Mouse (Mus musculus): Measurements from ENCODE around the gene Tssk1. TPM values are rescaled to one million over a fixed set of nuclear protein-coding genes. Genes with fewer than 3 reads are reported as not detected.

The Tssk1 gene
- polyA plus RNA-seq (2014; fragmentation: Nextera tagmentation; extraction: Ambion mirVana), result 0.06 TPM in 1 of 2 replicates, not detected in the other

DNA sequence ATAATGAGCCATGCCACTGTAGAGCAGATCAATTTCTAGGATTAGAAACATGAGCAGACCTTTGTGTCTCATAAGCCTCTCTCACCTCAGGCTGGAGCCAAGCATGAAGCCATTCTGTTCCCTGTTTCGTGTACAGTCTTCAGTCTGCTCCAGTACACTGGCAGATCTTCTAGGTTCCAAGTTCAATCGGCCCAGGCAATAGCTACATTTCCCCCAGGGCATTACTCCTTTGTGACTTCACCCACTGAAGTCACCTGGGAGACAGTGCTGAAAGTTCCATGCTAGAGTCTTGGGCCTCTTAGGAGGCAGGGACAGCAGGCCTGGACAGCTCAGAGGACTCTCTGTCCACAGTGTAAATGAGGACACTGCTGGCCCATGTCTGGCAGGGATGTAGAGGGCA lies at the start of gene Tssk1:
TSS of gene Tssk1 (plus strand) at position 301 of the 400 bp plus-strand sequence.
- 90% methylated on average over 2 of the region's 2 CpGs for WGBS
- Histone ChIP-seq H3K27ac (ENCODE audit: low read depth, low read length) (no peak within 1 kb of the TSS), H3K4me3 (ENCODE audit: low read depth, low read length) (no peak within 1 kb of the TSS), H3K27me3 (replicated peaks; ENCODE audit: control insufficient read depth, insufficient read depth, low read length) (no peaks in the 10 kb centered on the region), H3K36me3 (ENCODE audit: control insufficient read depth, insufficient read depth, low read length) (peaks cover 9% of the 10 kb centered on the region), H3K9ac (ENCODE audit: low read length) (no peak within 1 kb of the TSS), H3K4me1 (ENCODE audit: control insufficient read depth, insufficient read depth, low read length) (peaks cover 14% of the 10 kb centered on the region), H3K9me3 (replicated peaks; ENCODE audit: control insufficient read depth, low read length) (no peaks in the 10 kb centered on the region), H3K4me2 (ENCODE audit: low read length) (no peak within 1 kb of the TSS)
- ATAC-seq (no peak), DNase-seq (ENCODE audit: low spot score) (no peak)

DNA sequence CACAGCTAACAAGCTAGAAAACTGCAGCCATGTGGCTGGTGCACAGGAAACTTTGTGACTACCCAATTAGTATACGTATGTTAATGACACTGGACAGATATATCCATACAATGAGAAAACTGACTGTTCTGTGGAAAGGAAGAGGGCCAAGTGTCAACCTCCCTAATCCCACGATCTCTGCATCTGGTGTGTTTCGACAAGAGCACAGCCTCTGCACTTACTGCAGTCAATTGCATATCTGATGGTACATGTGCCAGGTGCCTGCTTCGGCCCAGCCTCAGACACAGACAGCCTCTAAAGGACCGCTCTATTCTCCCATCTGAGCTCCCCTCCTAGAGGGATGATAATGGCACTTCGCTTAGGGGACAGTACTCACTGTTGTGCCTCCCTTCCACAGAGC lies 45.6 kb upstream of the Tssk1 start:
- 0 out of 2 replicates have a peak overlapping the region, but pooled peaks have one; percentile 29 for H3K27ac ChIP-seq (ENCODE audit: low read depth, low read length)
- 96% methylated on average over 6 of the region's 6 CpGs for WGBS
- no peaks in the 10 kb centered on the region for H3K4me1 ChIP-seq (ENCODE audit: control insufficient read depth, insufficient read depth, low read length)
- H3K9me3 ChIP-seq (replicated peaks; ENCODE audit: control insufficient read depth, low read length), result no peaks in the 10 kb centered on the region
- ATAC-seq, result no peak
- H3K4me2 ChIP-seq (ENCODE audit: low read length), result no peak overlapping the region
- H3K27me3 ChIP-seq (replicated peaks; ENCODE audit: control insufficient read depth, insufficient read depth, low read length), result no peaks in the 10 kb centered on the region
- H3K36me3 ChIP-seq (ENCODE audit: control insufficient read depth, insufficient read depth, low read length), result peaks cover 88% of the 10 kb centered on the region
- H3K4me3 ChIP-seq (ENCODE audit: low read depth, low read length), result no peak overlapping the region
- peak overlapping the region; percentile 8; the same call in 1 of the 2 replicates for H3K9ac ChIP-seq (ENCODE audit: low read length)
- no peak for DNase-seq (ENCODE audit: low spot score)

DNA sequence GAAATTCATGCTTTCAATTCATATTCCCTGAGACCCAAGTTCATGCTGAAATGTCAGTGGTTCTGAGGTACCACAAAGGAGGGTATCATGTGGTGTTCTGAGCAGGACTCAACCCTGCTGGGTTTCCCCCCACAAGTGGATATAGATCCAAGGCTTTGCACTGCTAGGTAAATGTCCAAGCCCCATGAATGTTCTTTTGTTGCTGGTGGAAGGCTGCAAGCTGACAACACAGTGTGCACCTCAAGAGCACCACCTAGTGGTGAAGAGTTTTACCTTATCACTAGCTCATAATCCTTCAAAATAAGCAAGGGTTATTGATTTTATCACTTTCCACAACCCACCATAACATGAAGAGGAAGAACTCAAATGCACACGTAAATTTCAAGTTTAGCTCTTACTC lies 45.1 kb upstream of the Tssk1 start:
- 21% methylated on average over 1 of the region's 1 CpGs for WGBS
- H3K4me2 ChIP-seq (ENCODE audit: low read length), result no peak overlapping the region
- ATAC-seq (peak; percentile 72), DNase-seq (ENCODE audit: low spot score) (peak; percentile 91)
- H3K27me3 ChIP-seq (replicated peaks; ENCODE audit: control insufficient read depth, insufficient read depth, low read length), result no peaks in the 10 kb centered on the region
- H3K36me3 ChIP-seq (ENCODE audit: control insufficient read depth, insufficient read depth, low read length), result peaks cover 86% of the 10 kb centered on the region
- no peak overlapping the region for H3K4me3 ChIP-seq (ENCODE audit: low read depth, low read length)
- H3K4me1 ChIP-seq (ENCODE audit: control insufficient read depth, insufficient read depth, low read length), result no peaks in the 10 kb centered on the region
- 0 out of 2 replicates have a peak overlapping the region, but pooled peaks have one; percentile 29 for H3K27ac ChIP-seq (ENCODE audit: low read depth, low read length)
- no peaks in the 10 kb centered on the region for H3K9me3 ChIP-seq (replicated peaks; ENCODE audit: control insufficient read depth, low read length)
- H3K9ac ChIP-seq (ENCODE audit: low read length), result peak overlapping the region; percentile 8; the same call in 1 of the 2 replicates

DNA sequence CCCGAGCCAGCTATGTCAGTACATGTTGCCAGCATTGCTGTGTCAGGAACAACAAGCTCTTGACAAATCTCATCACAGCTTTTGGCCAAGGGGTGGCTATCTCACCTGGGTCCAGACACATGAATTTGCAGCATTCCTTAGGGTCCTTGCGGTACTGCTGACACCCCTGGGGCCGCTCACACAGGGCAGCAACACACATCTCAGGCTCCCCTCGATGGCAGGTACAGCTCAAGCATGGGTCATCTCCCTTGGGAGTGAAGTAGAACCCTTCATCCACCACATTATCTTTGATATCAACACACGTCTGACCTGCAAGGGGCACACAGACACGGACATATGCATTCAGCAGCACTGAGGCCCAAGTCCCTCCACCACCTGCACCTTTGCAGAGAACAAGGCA lies 44.5 kb upstream of the Tssk1 start:
- Histone ChIP-seq H3K27ac (ENCODE audit: low read depth, low read length) (no peak overlapping the region), H3K4me2 (ENCODE audit: low read length) (no peak overlapping the region), H3K27me3 (replicated peaks; ENCODE audit: control insufficient read depth, insufficient read depth, low read length) (no peaks in the 10 kb centered on the region), H3K9ac (ENCODE audit: low read length) (no peak overlapping the region), H3K9me3 (replicated peaks; ENCODE audit: control insufficient read depth, low read length) (no peaks in the 10 kb centered on the region), H3K36me3 (ENCODE audit: control insufficient read depth, insufficient read depth, low read length) (peaks cover 86% of the 10 kb centered on the region), H3K4me1 (ENCODE audit: control insufficient read depth, insufficient read depth, low read length) (no peaks in the 10 kb centered on the region), H3K4me3 (ENCODE audit: low read depth, low read length) (no peak overlapping the region)
- DNase-seq (ENCODE audit: low spot score) (no peak), ATAC-seq (no peak)
- 86% methylated on average over 6 of the region's 6 CpGs for WGBS

DNA sequence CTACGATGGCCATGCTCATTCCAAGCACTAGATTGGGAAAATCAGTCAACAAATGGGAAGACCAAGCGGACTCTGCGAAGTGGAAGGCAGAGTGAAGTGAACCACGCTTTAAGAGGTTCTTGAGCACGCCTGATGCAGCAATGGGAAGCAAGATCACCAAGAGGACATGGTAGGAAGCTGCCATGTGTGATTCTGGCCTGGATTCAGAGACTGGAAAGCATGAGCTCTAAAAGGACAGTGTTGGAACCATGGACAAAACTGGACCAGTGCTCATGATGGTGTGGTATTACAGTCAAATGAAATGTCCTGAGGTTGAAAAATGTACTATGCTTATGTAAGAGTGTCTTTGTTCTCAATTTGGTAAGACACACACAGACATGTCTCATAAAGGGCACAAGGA lies 42.7 kb upstream of the Tssk1 start:
- no peak for DNase-seq (ENCODE audit: low spot score)
- Histone ChIP-seq H3K9ac (ENCODE audit: low read length) (no peak overlapping the region), H3K4me1 (ENCODE audit: control insufficient read depth, insufficient read depth, low read length) (no peaks in the 10 kb centered on the region), H3K36me3 (ENCODE audit: control insufficient read depth, insufficient read depth, low read length) (peaks cover 84% of the 10 kb centered on the region), H3K27ac (ENCODE audit: low read depth, low read length) (no peak overlapping the region), H3K4me3 (ENCODE audit: low read depth, low read length) (no peak overlapping the region), H3K9me3 (replicated peaks; ENCODE audit: control insufficient read depth, low read length) (no peaks in the 10 kb centered on the region), H3K27me3 (replicated peaks; ENCODE audit: control insufficient read depth, insufficient read depth, low read length) (no peaks in the 10 kb centered on the region), H3K4me2 (ENCODE audit: low read length) (no peak overlapping the region)
- 95% methylated on average over 5 of the region's 5 CpGs for WGBS
- no peak for ATAC-seq

DNA sequence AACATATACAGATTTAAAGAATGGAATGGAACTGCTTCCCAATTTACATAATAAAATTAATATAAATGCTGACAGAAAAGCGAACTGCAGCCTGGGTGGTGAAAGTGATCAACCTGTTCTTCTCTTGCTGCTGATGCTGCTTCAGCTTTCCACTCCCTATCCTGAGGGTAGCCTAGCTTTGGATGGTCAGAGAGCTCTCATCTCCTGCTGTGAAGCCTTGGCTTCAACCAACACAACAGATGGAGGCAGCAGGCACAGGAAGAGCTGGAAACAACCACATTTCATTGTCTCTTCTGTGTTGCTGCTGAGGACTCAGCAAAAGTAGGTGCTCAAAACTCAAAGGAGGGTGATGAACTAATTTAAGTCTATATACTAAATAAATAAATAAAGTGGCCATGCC lies 42.2 kb upstream of the Tssk1 start:
- H3K9ac ChIP-seq (ENCODE audit: low read length), result no peak overlapping the region
- no peaks in the 10 kb centered on the region for H3K4me1 ChIP-seq (ENCODE audit: control insufficient read depth, insufficient read depth, low read length)
- H3K36me3 ChIP-seq (ENCODE audit: control insufficient read depth, insufficient read depth, low read length), result peaks cover 84% of the 10 kb centered on the region
- H3K27ac ChIP-seq (ENCODE audit: low read depth, low read length), result no peak overlapping the region
- no peak for ATAC-seq
- H3K4me3 ChIP-seq (ENCODE audit: low read depth, low read length), result no peak overlapping the region
- no peak overlapping the region for H3K4me2 ChIP-seq (ENCODE audit: low read length)
- H3K27me3 ChIP-seq (replicated peaks; ENCODE audit: control insufficient read depth, insufficient read depth, low read length), result no peaks in the 10 kb centered on the region
- DNase-seq (ENCODE audit: low spot score), result no peak
- 90% methylated on average over 1 of the region's 1 CpGs for WGBS
- H3K9me3 ChIP-seq (replicated peaks; ENCODE audit: control insufficient read depth, low read length), result no peaks in the 10 kb centered on the region

DNA sequence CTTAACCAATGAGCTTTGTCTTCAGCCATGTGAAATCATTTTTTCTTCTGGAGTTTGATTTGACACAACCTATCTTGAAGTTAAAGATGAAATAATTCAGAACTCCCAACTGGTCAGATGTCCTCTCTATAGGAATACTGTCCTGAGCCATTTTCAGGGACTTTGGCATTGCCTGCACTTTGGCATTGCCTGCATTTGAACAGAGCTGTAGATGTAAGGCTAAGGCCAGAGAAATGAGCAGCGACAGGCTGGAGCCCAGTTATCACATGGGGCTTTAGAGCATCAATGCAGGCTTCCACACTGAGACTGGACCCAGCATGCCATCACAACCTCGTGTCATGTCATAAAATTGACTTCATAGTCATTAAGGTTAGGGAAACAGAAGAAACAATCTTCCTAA lies 40.8 kb upstream of the Tssk1 start:
- no peak overlapping the region for H3K4me2 ChIP-seq (ENCODE audit: low read length)
- DNase-seq (ENCODE audit: low spot score) (no peak), ATAC-seq (no peak)
- no peaks in the 10 kb centered on the region for H3K27me3 ChIP-seq (replicated peaks; ENCODE audit: control insufficient read depth, insufficient read depth, low read length)
- no peak overlapping the region for H3K27ac ChIP-seq (ENCODE audit: low read depth, low read length)
- H3K4me1 ChIP-seq (ENCODE audit: control insufficient read depth, insufficient read depth, low read length), result no peaks in the 10 kb centered on the region
- H3K9me3 ChIP-seq (replicated peaks; ENCODE audit: control insufficient read depth, low read length), result no peaks in the 10 kb centered on the region
- H3K4me3 ChIP-seq (ENCODE audit: low read depth, low read length), result no peak overlapping the region
- H3K36me3 ChIP-seq (ENCODE audit: control insufficient read depth, insufficient read depth, low read length), result peaks cover 86% of the 10 kb centered on the region
- no peak overlapping the region for H3K9ac ChIP-seq (ENCODE audit: low read length)
- 88% methylated on average over 2 of the region's 2 CpGs for WGBS

DNA sequence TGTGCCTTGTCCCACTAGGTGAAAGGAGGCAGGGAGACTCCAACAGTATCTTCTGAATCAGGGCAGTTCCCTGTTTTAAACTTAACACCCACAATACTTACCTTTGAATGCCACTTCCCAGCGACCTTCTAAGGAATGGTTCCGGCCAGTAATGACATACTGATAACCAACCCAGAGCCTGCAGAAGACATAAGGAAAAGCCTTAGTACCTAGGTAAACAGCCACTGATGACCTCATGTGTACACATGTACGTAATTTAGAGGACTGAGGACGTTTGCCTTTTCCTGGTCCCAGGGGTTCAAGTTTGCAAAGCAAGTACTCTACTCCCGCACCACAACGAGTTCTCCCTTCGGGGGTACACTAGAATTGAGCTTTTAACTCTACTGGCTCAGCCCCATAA lies 36.9 kb upstream of the Tssk1 start:
- peaks cover 77% of the 10 kb centered on the region for H3K36me3 ChIP-seq (ENCODE audit: control insufficient read depth, insufficient read depth, low read length)
- no peaks in the 10 kb centered on the region for H3K9me3 ChIP-seq (replicated peaks; ENCODE audit: control insufficient read depth, low read length)
- 93% methylated on average over 7 of the region's 7 CpGs for WGBS

DNA sequence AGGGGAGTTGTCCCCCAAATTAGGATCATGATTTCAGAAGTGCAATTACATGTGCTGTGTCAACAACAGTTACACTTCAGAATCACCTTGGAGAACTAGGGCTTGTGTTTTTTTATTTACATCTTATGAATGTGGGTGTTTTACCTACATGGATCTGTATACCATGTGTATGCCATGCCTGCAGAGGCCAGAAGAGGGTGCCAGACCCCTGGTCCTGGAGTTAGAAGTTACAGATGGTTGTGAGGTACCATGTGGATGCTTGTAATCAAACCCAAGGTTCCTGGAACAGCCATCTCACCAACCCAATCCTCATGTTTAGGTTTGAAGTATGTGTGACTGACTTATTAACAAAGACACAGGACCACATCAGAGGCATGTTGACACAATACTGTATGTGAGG lies 35.4 kb upstream of the Tssk1 start:
- H3K27me3 ChIP-seq (replicated peaks; ENCODE audit: control insufficient read depth, insufficient read depth, low read length), result no peaks in the 10 kb centered on the region
- no peak overlapping the region for H3K4me2 ChIP-seq (ENCODE audit: low read length)
- no peak overlapping the region for H3K27ac ChIP-seq (ENCODE audit: low read depth, low read length)
- no peak overlapping the region for H3K4me3 ChIP-seq (ENCODE audit: low read depth, low read length)
- H3K9me3 ChIP-seq (replicated peaks; ENCODE audit: control insufficient read depth, low read length), result no peaks in the 10 kb centered on the region
- ATAC-seq, result no peak
- H3K9ac ChIP-seq (ENCODE audit: low read length), result no peak overlapping the region
- peak; percentile 20 for DNase-seq (ENCODE audit: low spot score)
- peaks cover 65% of the 10 kb centered on the region for H3K36me3 ChIP-seq (ENCODE audit: control insufficient read depth, insufficient read depth, low read length)
- H3K4me1 ChIP-seq (ENCODE audit: control insufficient read depth, insufficient read depth, low read length), result no peaks in the 10 kb centered on the region

More for the DNA sequence above, 36.9 kb upstream of the Tssk1 start:
- Histone ChIP-seq H3K27ac (ENCODE audit: low read depth, low read length) (no peak overlapping the region), H3K4me3 (ENCODE audit: low read depth, low read length) (no peak overlapping the region), H3K9ac (ENCODE audit: low read length) (no peak overlapping the region), H3K27me3 (replicated peaks; ENCODE audit: control insufficient read depth, insufficient read depth, low read length) (no peaks in the 10 kb centered on the region), H3K4me2 (ENCODE audit: low read length) (no peak overlapping the region), H3K4me1 (ENCODE audit: control insufficient read depth, insufficient read depth, low read length) (no peaks in the 10 kb centered on the region)
- no peak for DNase-seq (ENCODE audit: low spot score)
- no peak for ATAC-seq
